Mouse (Mus musculus): ENCODE measurements around the gene Slco2b1. TPM values are rescaled to one million over a fixed set of nuclear protein-coding genes. Genes with fewer than 3 reads are reported as not detected.

Slco2b1 gene
- total RNA-seq, 4 experiments from 2014 or later, result 2.5 to 5.8 (median 4.3) TPM

DNA sequence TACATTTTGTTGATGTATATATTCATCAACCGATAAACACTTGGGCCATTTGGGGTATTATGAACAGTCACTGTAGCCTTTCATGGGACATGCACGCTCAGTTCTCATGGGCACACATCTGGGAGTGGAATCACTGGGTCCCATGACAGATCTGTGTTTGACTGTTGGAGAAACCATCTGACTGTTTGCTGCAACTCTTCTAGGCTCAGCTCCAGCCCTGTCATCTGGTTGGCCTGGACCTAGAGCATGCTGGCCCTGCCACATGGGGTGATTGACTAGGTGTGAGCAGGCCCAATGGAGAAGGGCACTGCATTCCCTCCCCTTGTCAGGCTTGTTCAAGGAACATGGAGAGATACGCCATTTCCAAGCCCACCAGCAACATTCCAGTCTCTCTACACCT is 17.2 kb downstream of the Slco2b1 start:
- DNase-seq (ENCODE audit: low spot score in 2 of 2), result no peak

- no peak for DNase-seq (ENCODE audit: low spot score in 2 of 2)
These were observed 17.8 kb downstream of the Slco2b1 start for GRCm38 (mm10) chr7:99693387-99693786.

- DNase-seq (ENCODE audit: low spot score in 2 of 2), result no peak
These were observed 18.7 kb downstream of the Slco2b1 start for GRCm38 (mm10) chr7:99692396-99692795.

GRCm38 (mm10) chr7:99690819-99691218 is 20.3 kb downstream of the Slco2b1 start:
- no peak for DNase-seq (ENCODE audit: low spot score in 2 of 2)

DNA sequence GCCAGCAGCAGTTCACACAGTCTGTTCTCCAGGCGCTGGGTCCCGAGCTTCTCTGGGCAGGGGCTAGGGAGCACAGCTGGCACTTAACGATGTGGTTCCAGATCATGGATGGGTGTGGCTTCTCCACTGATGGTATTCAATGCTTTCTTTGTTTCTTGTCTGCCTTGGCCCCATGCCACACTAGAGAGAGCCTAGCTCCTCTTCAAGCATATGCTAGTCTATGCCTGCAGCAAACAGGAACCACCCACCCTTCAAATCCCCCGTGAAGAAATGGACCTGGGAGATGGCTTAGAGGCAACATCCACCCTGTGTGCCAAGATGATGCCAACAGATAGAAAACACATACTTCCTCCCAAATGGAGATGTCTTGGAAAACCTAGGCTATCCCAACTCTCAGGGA is 27.1 kb downstream of the Slco2b1 start:
- no peak for DNase-seq (ENCODE audit: low spot score in 2 of 2)

DNA sequence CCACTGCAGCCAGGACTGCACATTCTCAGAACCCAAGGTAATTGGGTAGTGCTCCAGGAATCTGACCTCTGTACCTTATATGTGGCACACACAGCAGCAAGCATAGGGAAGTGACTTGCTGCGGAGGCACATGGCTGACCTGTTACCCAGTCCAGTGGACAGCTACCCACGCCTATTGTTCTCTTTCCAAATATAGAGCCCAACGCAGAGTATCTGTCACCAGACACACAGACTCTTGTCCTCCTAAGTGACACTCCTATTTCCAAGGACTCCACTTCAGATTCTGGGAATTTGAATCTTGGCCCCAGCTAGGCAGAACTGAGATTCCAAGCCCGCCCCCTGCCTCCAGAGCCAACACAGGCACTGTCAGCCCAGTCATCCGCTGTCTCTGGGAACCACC is 30.4 kb downstream of the Slco2b1 start:
- no peak for DNase-seq (ENCODE audit: low spot score in 2 of 2)

DNA sequence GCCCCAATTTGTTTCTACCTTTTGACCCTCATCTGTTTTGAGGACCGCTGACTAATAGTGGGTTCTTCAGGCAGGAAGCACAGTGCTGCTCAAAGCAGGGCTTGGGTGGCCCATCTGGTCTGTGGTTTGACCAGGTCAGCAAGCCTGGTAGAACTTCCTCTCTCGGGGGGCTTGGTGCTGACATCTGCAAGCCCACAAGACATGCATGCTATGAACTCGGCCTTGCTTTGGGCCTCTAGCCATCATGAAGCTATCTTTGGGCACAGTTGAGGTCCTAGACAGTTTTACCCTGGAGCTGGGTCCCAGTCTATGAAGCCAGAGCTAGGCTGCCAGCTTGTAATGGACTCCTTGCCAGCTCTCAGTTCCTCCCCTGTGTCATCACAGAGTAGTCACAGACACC is 36.2 kb downstream of the Slco2b1 start:
- no peak for DNase-seq (ENCODE audit: low spot score in 2 of 2)

DNA sequence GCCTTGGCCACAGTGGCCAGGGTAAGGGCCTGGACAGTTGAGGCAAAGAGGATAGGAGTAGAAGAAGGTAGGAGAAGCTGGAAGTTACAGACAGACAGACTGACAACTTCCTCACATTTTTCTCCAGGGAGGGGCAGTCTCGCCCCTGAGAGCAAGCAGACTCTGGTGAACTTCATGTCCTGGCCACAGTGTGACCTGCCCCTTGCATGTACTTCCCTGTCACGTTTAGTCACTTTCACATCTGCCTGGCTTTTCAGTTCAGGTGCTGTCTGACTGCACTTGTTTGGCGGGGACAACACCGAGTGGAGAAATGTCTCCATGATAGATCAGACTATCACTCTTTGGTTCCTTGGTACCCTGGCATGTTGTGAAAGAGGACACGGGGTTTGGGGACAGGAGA is 36.9 kb downstream of the Slco2b1 start:
- DNase-seq (ENCODE audit: low spot score in 2 of 2), result no peak

- DNase-seq (ENCODE audit: low spot score in 2 of 2), result no peak
These were observed 38.0 kb downstream of the Slco2b1 start for GRCm38 (mm10) chr7:99673188-99673587.

GRCm38 (mm10) chr7:99671544-99672435 is 39.4 kb downstream of the Slco2b1 start:
- DNase-seq (ENCODE audit: low spot score in 2 of 2), result no peak

- DNase-seq (ENCODE audit: low spot score in 2 of 2), result peak in 1 of 2 experiments; percentile 41
These were observed 40.2 kb downstream of the Slco2b1 start for GRCm38 (mm10) chr7:99670915-99671314.

DNA sequence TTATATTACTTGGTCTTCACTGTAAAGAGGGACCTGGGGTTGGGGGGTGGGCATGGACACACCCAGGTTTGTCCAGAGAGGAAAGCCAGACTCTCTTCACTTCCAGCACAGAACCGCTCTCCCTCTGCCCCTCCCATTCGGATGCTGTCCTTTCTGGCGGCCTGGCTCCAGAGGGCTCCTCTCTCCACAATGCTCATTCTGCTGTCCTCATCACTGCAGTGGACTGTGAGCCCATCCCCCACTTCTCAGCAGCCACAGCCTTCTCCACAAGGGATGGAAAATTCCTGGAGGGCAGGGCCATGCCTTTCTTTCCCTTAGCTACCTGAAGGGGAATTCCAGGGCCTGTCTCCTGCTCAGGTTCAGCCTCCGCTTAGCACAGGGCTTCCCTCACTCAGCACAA is 42.3 kb downstream of the Slco2b1 start:
- no peak for DNase-seq (ENCODE audit: low spot score in 2 of 2)

DNA sequence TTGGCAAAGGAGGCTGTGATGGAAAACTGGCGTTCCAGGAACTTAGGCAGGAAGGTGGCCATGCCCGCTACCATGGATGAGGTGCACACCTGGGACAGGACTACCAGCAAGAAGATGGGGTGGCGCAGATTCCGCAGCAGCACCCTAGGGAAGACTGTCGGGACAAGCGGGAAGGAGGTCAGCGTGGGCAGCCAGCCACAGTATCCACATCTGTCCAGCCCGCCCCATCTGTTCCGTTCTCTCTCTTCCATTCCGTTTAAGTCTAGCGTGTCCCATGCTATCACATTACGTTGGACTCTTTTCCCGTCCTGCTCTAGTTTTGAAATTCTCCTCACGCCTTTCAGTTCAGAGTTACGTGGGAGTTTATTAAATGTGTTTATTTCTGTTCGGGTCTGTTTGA is 44.0 kb downstream of the Slco2b1 start:
- no peak for DNase-seq (ENCODE audit: low spot score in 2 of 2)

GRCm38 (mm10) chr7:99665731-99666452 is 45.2 kb downstream of the Slco2b1 start:
- DNase-seq (ENCODE audit: low spot score in 2 of 2), result peak; percentile 60 to 67

- peak; percentile 84 to 93 for DNase-seq (ENCODE audit: low spot score in 2 of 2)
These were observed 46.3 kb downstream of the Slco2b1 start for GRCm38 (mm10) chr7:99664571-99665485.

DNA sequence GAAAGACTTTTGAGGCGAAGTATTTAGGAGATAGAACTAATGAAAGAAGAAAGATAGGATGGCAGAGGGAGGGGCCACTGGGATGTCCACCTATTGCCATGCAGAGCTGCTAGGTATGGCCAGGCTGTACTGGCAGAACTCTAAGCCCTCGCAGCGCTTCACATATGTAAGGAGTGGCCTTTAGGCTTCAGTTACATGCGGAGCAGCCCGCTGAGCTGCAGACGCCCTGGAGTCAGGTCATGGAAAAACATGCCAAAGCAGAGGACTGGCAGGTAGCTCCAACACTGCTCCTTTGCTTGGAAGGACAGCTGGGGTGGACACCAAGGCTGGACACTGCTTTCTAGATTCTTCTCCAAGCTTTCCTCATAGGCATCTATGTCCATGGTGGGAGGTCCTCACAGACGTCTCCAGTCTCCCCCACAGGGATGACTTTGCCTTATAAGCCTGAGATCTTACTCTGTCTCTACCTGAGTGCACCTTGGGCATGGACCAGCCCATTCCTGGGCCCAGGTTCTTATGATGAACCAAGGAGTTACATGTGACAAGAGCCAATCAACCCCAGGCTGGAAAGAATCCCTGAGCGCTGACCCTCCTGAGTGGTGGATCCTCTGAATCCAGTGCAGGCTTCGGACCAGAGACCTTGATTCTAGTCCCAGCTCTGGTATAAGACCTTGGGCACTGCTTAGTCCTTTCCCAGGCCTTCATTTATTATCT is 47.5 kb downstream of the Slco2b1 start:
- DNase-seq (ENCODE audit: low spot score in 2 of 2), result no peak

DNA sequence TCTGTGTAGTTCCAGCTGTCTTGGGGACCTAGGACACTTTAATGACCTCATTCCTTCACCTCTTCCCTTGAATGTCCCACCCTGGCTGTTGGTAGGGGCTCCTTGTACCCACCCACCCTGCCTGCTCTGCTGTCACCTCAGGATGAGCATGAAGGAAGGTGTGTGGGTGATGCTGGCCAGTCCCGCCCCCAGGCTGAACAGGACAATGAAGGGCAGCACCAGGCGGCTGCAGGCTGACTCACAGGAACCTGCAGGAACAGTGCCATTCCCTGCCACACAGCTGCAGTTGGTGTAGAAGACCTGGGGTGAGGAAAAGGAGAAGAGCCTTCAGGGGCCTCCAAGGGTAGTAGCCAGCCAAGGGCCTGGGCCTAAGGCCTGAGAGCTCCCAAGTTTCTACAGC is 48.8 kb downstream of the Slco2b1 start:
- no peak for DNase-seq (ENCODE audit: low spot score in 2 of 2)

GRCm38 (mm10) chr7:99661571-99662230 is 49.4 kb downstream of the Slco2b1 start:
- DNase-seq (ENCODE audit: low spot score in 2 of 2), result no peak

GRCm38 (mm10) chr7:99661071-99661470 is 50.1 kb downstream of the Slco2b1 start:
- no peak for DNase-seq (ENCODE audit: low spot score in 2 of 2)

GRCm38 (mm10) chr7:99659379-99660029 is 51.6 kb downstream of the Slco2b1 start:
- DNase-seq (ENCODE audit: low spot score in 2 of 2), result peak; percentile 75 to 76

Data from gastrocnemius, adult 8-10 months (tissue).